Mouse (Mus musculus) skeletal muscle tissue, adult 2 months (tissue): ENCODE measurements at regions not wholly inside any gene's neighbourhood (a gene's known extent, or its start where the extent isn't known, plus 50 kb on each side); places are given as distances from the start of the nearest gene placed in this dataset.
"Not testable (repeated sequence)": the region's sequence is repeated elsewhere in the genome, so short reads cannot be mapped to it uniquely, and the experiment has no call there.

ENCODE experiments used
- DNase-seq: peaks from one replicate; pipeline ENCODE4 v3.0.0-alpha.2; 2012; ENCODE audit warnings: low read depth, low spot score

DNA sequence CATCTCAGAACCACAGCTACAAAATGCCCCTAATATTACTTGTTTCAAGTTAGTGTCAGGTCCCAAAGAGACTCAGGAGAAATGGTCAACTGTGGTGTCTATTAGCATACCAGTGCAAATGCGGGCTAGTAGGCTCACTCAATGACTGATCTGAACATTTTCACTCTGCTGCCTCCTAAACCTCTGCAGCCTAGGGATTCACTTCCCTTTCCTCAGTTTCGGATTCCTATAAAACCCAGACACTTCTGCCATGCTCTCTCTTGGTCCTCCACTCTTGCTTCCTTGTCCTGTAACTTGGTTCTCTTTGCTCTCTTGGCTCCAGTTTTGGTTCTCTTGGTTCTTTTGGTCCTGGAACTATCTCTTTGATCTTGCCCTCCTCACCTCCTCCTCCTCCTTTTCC, 206.3 kb upstream of the Spef2 start:
- no peak for DNase-seq

DNA sequence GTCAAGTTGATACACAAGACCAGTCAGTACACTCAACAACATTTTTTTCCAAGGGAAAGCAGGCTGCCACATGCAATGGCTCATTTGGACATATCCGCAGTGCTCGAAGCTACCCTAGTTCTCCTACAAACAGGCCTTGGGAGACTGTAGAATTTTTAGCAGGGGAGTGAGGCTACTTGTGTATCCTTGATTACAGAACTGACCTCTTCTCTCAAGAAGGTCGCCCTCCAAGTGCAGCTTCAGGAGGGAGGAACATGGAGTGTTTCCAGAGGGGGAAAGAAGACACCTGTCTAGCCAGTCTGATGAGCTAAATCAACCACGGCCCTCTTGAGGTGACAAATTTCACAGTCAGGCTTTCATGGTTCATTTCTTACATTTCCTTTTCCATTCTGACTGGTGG, 202.0 kb upstream of the Prlr start:
- DNase-seq = peak; percentile 7

DNA sequence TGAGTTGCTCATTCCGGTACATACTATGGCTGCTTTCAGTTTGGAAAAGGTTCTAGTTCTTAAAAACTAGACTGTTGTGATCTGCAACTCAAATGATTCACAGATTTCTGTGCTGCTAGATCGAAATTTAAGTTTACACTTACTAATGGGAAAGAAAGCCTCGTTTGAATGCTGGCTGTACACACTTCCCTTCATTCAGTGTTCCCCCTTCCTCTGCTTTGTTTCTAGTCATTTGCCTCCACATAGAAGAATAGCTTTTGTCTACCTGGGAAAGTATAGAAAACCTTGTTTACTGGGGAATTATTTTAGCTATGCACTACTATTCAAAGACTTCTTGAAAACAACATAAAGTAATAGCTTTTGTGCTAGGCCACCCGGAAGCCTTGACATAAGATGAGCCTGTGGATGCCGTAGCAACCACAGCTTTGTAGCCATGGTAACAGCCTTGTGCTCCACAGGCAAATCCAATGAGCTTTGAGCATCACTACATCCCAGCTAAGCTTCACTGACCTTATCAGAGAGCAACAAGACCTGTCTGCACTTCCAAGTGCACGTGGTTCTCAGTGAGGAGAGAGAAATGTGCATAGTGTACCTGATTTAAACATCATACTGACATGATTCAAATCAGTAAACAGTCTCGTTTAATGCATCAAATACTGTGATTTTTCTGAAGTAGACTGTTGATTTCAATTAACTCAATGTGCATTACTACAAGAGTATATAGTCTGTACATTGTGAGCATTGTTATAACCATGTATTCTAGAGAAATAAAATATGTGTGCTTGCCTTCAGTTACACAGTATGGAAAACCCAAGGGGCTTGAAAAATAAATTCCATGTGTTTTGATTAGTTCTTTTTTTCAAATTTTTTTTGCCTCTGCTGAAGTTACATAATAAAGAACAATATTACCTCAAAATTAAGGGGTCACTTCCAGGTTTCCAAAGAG, 165.5 kb upstream of the Prlr start:
- no peak for DNase-seq

DNA sequence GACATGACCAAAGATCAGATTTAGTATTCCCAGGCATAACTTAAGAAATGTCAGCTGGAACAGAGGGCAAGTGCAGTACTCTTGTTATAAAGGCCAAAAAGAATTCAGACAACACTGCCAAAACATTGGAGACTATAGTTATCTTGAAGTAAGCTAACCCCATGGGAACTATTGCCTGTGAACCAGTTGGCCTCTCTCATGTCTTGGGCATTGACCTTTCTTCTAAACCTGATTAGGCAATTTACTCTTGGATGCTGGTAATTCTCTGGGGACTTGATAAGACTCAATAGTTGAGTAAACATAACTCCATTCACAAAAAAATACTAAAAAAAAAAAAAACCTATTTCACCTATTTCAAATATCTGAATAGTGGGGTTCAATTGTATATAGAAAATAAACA, 159.8 kb upstream of the Prlr start:
- peak; percentile 3 for DNase-seq

DNA sequence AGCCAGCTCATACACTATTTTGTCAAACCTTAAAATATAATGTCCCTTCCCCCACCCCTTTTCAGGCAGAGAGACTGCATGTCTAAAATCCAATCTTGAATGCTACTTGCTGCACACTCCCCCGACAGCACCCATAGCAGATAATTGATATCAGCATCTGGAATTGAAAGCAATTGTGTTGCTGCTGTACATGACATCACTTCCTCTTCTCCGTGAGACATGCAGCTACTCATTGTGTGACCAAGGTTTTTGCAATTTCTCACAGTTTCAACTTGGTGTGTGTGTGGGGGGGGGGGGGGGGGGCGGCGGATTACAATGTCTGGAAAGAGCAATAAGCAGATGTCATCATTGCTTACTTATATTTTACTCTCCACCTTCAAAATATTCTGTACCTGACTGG, 147.1 kb upstream of the Prlr start:
- no peak for DNase-seq

DNA sequence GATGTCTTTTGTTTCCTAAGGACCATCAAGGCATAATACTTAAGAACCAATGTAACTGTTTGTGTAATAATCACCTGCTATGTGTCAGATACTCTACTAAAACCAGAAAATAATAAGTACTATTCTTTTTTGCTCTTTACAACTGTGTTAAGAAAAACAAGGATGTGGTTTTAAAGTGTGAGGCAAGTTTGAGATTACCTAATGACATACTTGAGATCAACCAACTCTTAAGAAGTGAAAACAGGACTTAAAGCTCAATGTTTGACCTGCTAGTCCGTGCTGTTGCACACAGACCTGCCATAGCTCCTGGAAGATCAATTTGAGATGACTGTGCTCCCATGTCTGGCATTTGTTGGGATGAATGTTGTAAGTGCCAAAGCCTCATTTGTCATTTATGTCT, 141.5 kb upstream of the Prlr start:
- DNase-seq = no peak

- DNase-seq = not testable (repeated sequence)
These were observed 140.5 kb upstream of the Prlr start for GRCm38 (mm10) chr15:10036576-10036975.

- DNase-seq = no peak
These were observed 103.5 kb upstream of the Prlr start for GRCm38 (mm10) chr15:10073580-10073979.

- DNase-seq = no peak
These were observed 102.1 kb upstream of the Prlr start for GRCm38 (mm10) chr15:10074916-10075315.

DNA sequence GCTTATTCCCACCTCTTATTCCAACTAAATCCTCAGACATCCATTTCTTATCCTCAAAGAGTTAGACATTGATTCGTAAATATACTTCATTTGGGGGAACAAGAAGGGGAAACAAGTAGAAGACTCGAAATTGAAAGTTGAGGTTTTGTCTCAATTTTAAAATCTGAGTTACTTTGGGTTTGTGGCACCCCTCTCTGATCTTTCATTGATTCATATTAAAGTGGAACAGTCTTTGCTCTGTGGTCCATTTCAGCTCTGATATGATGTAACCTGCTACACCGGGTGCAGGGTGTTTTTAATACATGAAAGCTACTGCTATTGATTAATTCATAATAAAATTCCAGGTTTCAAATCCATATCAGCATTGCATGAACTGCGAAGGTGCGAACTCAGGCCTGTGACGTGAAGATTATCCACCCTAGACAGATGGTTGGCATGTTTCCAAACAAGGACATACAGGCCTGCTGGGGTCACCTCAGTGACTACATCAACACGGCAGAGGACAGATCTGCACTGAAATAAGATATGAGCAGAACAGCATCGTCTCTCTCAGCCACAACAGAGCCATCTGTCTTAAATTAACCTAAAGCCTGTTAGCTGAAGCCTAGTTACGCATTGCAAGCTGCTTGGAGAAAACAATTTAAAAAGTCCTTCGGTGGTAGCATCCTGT, 101.5 kb upstream of the Prlr start:
- no peak for DNase-seq

DNA sequence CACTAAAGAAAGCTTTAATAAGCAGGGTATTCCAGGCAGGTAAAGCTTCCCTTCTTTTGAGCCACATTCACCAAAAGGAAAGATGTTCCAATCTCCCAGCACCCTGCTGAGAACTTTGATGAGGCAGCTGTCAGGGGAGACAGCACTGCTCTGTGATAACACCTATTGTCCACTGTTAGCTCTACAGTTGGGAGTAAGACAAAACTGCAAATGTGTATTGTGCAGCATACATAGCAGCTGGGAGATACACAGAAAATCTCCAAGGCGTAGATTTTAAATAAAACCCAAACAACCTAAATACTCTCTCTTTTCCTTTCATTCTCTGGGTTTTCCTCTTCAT, 101.0 kb upstream of the Prlr start:
- no peak for DNase-seq

GRCm38 (mm10) chr15:10078434-10078833, 98.6 kb upstream of the Prlr start:
- no peak for DNase-seq

DNA sequence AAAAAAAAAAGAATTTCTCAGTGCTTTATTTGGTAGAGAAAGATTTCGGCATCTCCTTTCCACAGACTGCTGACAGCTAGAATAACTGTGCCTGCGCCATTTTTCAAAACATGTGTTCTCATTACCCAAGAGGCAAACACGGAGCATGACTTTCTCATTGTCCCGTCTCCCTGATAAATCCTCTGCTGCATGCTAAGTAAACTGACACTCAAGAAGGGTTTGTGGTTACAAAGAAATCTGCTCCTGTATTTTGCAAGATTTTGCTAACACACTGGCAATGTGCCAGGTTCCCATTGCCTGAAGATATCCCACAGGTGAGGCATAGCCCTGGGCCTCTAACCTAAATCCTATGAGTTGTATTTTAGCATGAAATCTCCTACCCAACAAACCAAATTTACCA, 97.5 kb upstream of the Prlr start:
- no peak for DNase-seq

DNA sequence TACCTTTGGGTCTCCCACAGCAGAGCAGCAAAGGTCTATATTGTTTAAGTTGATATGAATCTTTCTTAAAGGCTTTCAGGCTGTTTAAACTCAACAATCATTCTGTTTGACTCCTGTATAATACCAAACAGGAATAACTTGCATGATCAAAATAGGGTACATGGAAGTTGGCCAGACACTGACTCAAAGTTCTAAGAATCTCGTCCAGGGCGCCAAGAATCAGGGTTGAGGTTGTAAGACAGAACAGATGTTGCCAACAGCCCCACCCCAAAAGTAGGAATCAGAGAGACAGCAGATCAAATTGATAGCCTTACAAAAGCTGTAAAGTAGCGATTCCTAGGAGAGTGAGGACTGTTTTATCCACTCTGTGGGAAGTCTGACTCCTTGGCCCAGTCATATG, 88.3 kb upstream of the Prlr start:
- peak; percentile 60 for DNase-seq

DNA sequence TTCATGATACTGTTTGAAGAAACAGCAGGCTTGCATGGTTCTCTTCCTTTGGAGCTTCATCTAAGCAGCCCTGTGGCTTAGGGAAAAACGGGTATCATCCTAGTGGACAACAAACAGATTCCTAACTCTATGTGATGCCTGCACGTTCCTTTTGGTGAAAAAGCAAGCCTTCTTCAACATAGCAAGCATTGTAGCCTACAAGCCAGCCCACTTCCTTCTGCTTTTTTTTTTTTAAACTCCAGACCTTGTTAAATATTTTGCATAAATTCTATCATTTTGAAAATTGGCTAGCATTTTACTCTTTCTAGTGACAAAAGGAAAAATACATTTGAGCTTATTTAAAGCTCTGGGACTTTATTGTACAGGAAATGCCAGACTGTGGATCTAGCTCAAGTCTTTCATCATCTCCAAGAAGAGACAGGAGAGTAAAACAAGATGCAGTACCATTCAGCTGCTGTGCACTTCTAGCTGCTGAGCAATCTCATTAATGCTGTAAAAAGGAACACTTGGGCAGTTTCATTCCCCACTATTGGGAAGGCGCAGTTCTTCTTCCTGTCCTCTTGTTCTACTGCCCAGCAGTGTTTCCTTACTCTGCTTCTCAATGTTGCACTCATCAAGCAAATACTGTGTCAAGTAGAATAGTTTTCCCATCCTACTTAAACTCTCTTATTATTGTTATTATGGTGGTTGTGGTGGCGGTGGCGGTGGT, 86.5 kb upstream of the Prlr start:
- no peak for DNase-seq

DNA sequence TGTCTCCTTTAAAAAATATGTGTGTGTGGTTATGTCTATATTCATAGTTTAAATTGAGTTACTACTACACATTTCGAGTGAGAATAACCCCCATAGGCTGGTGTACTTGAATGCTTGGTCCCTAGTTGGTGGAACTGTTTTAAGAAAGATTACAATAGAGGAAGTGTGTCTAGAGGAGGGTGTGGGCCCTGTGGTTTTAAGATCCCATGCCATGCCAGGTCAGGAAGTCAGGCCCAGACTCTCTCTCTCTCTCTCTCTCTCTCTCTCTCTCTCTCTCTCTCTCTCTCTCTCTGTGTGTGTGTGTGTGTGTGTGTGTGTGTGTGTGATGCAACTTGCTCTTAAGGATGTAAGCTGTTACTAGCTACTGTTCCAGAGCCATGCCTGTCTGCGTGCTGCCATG, 73.7 kb upstream of the Prlr start:
- no peak for DNase-seq

DNA sequence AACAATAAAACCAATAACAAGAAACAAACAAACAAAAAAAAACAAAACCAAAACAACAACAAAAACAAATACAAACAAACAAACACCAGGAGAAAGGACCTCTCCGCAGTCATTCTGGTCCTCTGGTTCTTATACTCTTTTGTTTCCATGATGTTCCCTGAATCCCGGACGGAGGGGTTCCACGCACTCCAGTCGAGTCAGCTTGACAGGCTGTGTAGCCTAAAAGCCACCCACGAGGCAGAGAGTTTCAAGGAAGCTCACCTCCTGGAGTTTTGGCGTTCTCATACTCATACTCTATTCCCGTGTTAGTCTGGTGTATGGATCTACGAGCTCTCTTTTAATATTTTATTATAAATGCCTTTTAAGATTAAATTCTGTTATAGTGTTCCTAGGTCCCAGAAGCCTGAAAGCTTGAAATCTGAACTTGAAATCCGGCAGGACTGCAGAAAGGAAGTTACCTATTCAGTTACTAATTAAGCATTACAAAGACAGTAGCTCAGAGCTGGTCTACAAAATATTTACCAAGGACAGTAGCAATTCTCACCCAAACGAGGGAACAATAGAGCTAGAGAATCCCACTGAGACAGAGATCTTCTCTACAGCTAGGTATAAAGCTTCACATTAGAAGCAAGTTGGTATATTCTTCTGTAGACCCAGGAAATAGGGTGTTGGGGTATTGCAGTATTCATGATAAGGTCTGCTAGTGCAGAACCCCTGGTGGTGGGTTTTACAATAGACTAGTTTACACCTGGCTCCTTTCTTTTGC, 71.6 kb upstream of the Prlr start:
- not testable (repeated sequence) for DNase-seq

DNA sequence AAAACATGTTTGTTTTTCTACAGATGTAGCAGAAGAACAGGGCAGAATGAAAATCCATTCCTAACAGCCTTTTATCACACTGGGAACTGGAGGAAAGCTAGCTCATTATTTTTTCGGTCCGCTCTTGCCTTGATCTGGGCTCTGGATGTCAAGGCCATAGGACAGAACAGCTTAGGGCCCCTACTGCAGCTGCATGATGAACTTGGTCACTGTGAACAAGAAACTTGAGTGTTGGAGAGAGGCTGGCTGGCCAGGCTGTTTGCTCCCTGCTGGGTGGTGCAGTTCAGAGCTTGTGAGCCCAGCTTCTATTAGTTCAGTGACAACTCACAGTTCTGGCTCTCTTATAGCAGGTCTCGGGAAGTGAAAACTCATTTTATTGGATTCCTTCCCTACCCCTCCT, 70.2 kb upstream of the Prlr start:
- no peak for DNase-seq
